Mouse (Mus musculus): ENCODE data around the gene Dop1b.

Gene Dop1b

DNA sequence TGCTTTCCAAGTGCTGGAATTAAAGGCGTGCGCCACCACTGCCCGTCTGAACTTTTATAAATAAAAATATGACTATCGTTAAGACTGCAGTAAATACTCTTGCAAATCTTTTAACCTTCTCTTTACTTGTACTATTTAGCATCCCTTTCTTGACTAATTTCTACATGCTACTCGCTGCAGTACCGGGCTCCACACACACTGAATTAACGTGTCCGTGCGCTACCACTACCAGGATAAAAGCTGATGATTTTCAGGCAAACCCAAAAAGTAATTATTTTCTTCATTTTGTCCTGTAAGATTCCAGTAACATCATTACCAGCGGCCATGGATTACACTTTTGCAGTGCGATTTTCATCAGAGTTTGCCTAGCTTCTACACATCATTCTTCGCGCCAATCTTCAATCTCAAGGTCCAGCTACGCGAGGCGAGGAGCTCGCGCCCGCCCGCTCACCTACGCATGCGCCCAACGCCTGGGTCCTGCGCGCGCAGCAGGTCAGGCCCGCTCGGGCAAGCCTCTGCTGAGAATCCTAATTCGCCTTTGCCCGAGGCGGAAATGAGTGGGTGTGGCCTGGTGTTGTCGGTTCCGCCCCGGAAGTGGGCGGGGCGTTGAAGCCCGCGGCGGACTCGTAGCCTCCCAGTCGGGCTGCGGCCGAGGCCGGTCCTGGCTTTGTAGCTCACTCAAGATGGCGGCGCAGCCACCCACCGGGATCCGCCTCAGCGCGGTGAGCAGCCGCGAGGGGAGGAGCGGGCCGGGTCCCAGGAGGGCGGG is 120.1 kb downstream of the Dop1b start, which contains the start of gene Morc3:
Morc3 (plus strand) TSS at position 495 of the 769 bp plus-strand sequence.
- DNase-seq, result peak; percentile 100

DNA sequence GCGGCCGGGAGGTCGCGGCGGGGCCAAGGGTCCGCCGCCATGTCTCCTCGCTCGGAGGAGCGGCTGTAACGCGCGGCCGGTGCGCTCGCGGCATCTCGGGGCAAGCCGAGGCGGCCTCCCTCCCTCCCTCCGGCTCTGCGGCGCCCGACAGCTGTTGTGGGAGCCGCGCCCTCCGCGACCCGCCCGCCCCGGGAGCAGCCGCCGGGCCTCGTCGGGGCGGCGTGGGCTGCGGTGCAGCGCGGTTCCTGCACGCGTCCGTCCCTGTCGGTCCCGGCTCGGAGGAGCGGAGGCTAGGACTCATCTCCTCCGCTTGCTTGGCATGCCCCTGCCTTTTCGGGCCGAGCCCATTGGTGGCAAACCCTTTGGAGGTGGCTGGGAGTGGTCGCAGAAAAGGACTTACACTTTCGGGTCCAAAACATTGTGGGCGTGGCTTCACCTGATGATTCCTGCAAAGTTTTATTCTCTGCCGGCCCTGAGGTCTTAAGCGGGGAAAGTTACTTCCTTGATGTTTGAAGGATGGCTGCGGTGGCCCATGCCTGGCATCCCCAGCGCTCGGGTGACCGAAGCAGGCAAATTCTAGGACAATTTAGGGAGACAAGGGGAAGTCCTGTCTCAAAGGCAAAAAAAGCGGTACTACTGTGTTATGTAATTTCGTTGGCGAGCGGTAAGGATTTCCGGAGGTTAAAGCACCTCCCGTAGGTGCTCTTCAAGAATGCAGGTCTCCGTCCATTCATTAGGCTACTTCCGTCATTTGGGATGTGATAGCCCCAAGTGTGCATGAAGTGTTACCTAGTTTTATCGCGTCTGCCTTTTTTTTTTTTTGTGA is 121.0 kb downstream of the Dop1b start:
- peak; percentile 73 for DNase-seq

DNA sequence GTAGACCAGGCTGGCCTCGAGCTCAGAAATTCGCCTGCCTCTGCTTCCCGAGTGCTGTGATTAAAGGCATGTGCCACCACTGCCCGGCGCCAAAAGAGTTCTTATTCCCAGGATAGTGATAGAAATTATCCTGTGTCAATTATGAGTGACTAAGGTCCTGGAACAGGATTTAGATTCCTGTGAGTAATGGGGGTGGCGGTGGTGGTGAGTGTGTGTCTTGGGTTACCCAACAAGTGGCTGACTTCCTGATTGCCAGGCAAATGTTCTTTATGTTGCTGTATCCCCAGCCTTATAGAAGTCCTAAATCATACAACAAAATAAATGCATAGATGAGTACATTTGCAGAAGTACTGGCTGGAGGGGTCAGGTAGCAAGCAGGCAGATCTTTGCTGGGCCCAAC is 121.8 kb downstream of the Dop1b start:
- no peak for DNase-seq

DNA sequence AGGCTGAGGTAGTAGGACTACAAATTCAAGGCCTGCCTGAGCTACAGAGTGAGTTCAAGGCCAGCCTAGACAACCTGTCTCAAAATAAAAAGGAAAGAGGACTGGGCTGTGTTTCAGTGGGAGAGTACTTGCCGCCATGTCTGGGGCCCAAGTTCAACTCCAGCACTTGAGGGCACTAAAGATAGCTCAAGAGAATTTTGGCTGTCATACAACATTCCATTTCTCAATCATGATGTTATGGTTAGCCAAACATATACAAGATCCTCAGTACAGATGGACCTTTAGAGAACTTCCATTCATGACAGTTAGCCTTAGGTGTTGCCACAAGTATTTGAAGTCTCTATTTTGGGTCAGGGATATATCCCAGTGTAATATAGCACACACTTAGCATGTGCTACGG is 122.4 kb downstream of the Dop1b start:
- DNase-seq, result no peak

DNA sequence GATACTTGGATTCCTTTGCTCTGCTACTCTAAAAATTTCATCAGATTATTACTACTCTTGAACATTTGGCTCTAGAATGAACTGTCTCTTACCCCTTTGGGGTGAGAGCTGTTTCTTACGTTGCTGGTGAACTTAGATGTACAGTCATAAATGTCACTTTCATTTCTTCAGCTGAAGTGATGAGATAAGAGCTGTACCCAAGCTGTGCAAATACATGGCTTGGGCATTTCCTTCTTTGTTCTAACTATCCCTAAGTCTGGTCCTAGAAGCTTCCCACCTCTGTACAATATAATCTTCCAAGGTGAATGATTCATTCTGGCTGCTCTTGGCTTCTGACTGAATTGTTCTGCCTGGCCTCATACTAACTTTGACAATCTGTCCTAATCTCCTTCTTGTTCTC is 127.3 kb downstream of the Dop1b start:
- no peak for DNase-seq

DNA sequence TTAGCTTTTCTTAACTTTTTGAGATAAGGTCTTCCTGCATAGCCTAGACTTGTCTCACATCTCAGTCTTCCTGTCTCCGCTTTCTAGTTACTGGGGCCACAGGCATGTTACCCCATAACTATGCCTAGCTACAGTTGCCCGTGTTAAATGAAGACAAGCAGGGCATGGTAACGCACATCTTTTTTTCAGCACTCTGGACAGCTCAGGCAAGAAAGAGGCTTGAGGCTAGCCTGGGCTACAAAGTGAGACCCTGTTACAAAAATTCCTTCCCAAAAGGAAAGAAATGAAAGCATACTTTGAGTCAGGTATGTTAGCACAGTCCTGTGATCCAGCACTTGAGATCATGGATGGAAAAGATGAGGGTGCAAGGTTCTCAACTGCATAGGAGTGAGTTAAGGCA is 138.8 kb downstream of the Dop1b start:
- DNase-seq, result no peak

DNA sequence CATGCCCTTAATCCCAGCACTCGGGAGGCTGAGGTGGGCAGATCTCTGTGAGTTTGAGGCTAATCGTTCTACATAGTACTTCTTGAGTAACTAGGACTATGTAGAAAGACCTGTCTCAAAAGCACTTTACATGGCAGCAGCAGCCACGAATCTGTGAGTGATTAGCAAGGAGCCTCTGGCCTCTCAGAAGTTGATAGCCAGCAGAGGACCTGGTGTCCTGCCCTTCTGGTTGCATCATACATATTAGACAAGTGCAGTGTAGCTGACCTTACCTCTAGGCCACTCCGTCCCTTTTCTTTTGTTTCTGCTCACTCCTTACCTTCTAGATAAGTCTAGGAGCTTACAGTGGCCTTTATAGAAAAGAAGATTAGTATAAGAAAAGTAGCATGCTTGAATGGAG is 148.3 kb downstream of the Dop1b start:
- no peak for DNase-seq
